ENCODE assay signal across 8 mouse cellular contexts in genomic region chr6:136518537-136519246, GRCm38 (mm10). TPM values are rescaled to one million over a fixed set of nuclear protein-coding genes. Genes with fewer than 3 reads are reported as not detected.
DNase-seq lines count a peak whose midpoint lies in the region; ATAC-seq and TF ChIP-seq lines count a peak whose summit lies in the region.

No protein-coding gene starts in this region.

- H3K4me2 ChIP-seq in lung, embryonic 14.5 days, result peak overlapping the region; percentile 55

- peak overlapping the region; percentile 65 for H3K4me3 ChIP-seq in lung, embryonic 14.5 days (ENCODE audit: low read depth, low read length)

- peaks cover 7% of the 10 kb centered on the region; the same call in 1 of the 2 replicates for H3K4me1 ChIP-seq in lung, embryonic 14.5 days (ENCODE audit: insufficient read depth)

- H3K27me3 ChIP-seq in lung, embryonic 14.5 days (ENCODE audit: insufficient read depth, low read length), result no peaks in the 10 kb centered on the region

- peak; percentile 45 for TF ChIP-seq CTCF in lung, embryonic 14.5 days (IDR thresholded peaks at IDR 0.05; ENCODE audit: low read depth)

- peak overlapping the region; percentile 72 for H3K9ac ChIP-seq in lung, embryonic 14.5 days

- ATAC-seq in hematopoietic stem cell, adult 5-6 weeks (replicated peaks in 1 of 2; ENCODE audit: insufficient read depth in 1 of 2, low FRiP score in 2 of 2, low TSS enrichment in 1 of 2, low read depth in 1 of 2, poor library complexity in 2 of 2, severe bottlenecking in 2 of 2), result peak; percentile 92 to 96
- peak; percentile 99 for ATAC-seq in lung, embryonic 14.5 days (ENCODE audit: insufficient read depth)
- ATAC-seq in neutrophil, adult 5-6 weeks (ENCODE audit: extremely low read depth, insufficient number of reproducible peaks, low FRiP score, poor library complexity, severe bottlenecking), result peak; percentile 91

- H3K27ac ChIP-seq in lung, embryonic 14.5 days (ENCODE audit: low read depth), result peak overlapping the region; percentile 99

- H3K36me3 ChIP-seq in lung, embryonic 14.5 days (ENCODE audit: insufficient read depth), result peaks cover 13% of the 10 kb centered on the region; the same call in 1 of the 2 replicates

- under 1% methylated on average over 59 of the region's 59 CpGs for WGBS in lung, embryonic 14.5 days

- peak; percentile 98 for DNase-seq in Muller cell, postnatal 12 days (ENCODE audit: inconsistent ontology term)
- peak; percentile 99 for DNase-seq in cerebellum, adult 9-10 months
- peak; percentile 96 for DNase-seq in forelimb bud, embryonic 11.5 days (ENCODE audit: low read depth, low spot score)
- DNase-seq in layer of hippocampus, adult 8-10 months (ENCODE audit: low spot score in 2 of 2), result peak; percentile 97
- peak; percentile 99 for DNase-seq in lung, embryonic 14.5 days
- DNase-seq in testis, postnatal 14 days (ENCODE audit: low spot score), result peak; percentile 98

- H3K9me3 ChIP-seq in lung, embryonic 14.5 days (ENCODE audit: low read depth, low read length), result peaks cover 3% of the 10 kb centered on the region; the same call in 1 of the 2 replicates

RNA-seq across cellular contexts. Expression of gene Atf7ip, which starts 12.7 kb away (rescaled TPM):
- total RNA-seq in hematopoietic stem cell, adult 5-6 weeks (2017), result 59.3 and 112 TPM in 2 replicates
- total RNA-seq in layer of hippocampus, adult 8-10 months (2022), result 100 to 1,000 TPM in 1 of 4 experiments, 10 to 100 TPM in 3; 90.9 to 100 (median 97.0) TPM
- 48.3 and 56.1 TPM in 2 replicates for polyA plus RNA-seq in lung, embryonic 14.5 days (2014; fragmentation: Nextera tagmentation; extraction: Ambion mirVana)
- 194 and 211 TPM in 2 replicates for total RNA-seq in neutrophil, adult 5-6 weeks (2017)

Comparison
In these comparisons a context has a peak if more than half of its experiments do, and no peak if none do; other contexts are left out.
1. Peak in every context shown above with its lines: DNase-seq, ATAC-seq, H3K4me3 ChIP-seq and H3K27ac ChIP-seq.